Mouse (Mus musculus) pancreas, adult 10 weeks (tissue): Measurements from ENCODE around the gene Slc22a2. TPM values are rescaled to one million over a fixed set of nuclear protein-coding genes. Genes with fewer than 3 reads are reported as not detected.

Experiments
- polyA plus RNA-seq: library from polyadenylated mRNA; stranded (reverse); fragments of 350-450 nt; fragmentation: Illumina TruSeq; extraction: RNeasy Lipid Tissue Mini Kit (QIAGEN cat#74804); gene quantifications from one replicate; pipeline ENCODE4 v1.2.3, GENCODE M21; 2015; ENCODE audit warnings: low read depth, low replicate concordance; ENCODE audit not compliant: insufficient read depth

Slc22a2 gene
- polyA plus RNA-seq: not detected

DNA sequence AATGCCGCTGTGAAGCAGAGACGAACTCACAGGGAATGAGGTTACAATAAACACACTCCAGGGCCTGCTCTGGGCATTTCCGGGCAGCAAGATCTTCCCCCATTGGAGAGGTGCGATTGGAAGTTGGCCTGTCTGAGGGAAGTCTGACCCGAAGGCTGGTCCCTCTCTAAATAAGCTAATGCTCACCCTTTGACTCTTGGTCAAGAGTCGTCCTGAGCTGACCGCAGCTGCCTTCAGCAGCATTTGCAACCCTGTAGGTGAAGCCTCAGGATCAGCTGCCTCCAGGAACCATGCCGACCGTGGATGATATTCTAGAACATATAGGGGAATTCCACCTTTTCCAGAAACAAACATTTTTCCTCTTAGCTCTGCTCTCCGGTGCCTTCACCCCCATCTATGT lies at the start of gene Slc22a2:
Gene Slc22a2 (plus strand): TSS at position 142 of the 400 bp plus-strand sequence.

GRCm38 (mm10) chr17:12675646-12676045 lies 91.7 kb downstream of the Slc22a2 start, which contains the start of gene Slc22a1:
Gene Slc22a1 (minus strand): TSS chr17:12675829.

Other genes with a start within 250 kb of the Slc22a2 start
- gene Plg, start 205.5 kb upstream of the Slc22a2 start, polyA plus RNA-seq: not detected
- gene Slc22a3, start 76.4 kb upstream of the Slc22a2 start, polyA plus RNA-seq: 0.22 TPM
- not detected for gene Slc22a1, start 91.7 kb downstream of the Slc22a2 start, polyA plus RNA-seq
- 6.9 TPM for gene Igf2r, start 185.5 kb downstream of the Slc22a2 start, polyA plus RNA-seq